Mouse (Mus musculus) neural tube, embryonic 13.5 days (tissue): Measurements from ENCODE around the gene Hid1. TPM values are rescaled to one million over a fixed set of nuclear protein-coding genes. Genes with fewer than 3 reads are reported as not detected.
"Not testable (repeated sequence)": the region's sequence is repeated elsewhere in the genome, so short reads cannot be mapped to it uniquely, and the experiment has no call there.

Experiments used
- ATAC-seq: fragments of 200-750 bp; cut with Nextera tagmentation; 2 replicates; pipeline ENCODE4 v1.8.0; 2017; ENCODE audit warnings: low read depth, mild to moderate bottlenecking, moderate TSS enrichment, moderate library complexity
- H3K27ac ChIP-seq: fragments of 300-500 bp; sonication (generic); replicated peaks from 2 replicates; pipeline ENCODE4 v1.5.1; 2015; ENCODE audit warnings: moderate library complexity, mild to moderate bottlenecking, inconsistent platforms
- H3K27me3 ChIP-seq: fragments of 300-500 bp; sonication (generic); 2 replicates; pipeline ENCODE4 v1.6.1; 2015; ENCODE audit warnings: mild to moderate bottlenecking, inconsistent platforms
- H3K36me3 ChIP-seq: fragments of 300-500 bp; sonication (generic); 2 replicates; pipeline ENCODE4 v1.6.1; 2015; ENCODE audit warnings: mild to moderate bottlenecking, inconsistent platforms
- H3K4me1 ChIP-seq: fragments of 300-500 bp; sonication (generic); replicated peaks from 2 replicates; pipeline ENCODE4 v1.6.1; 2015; ENCODE audit warnings: inconsistent platforms
- H3K4me2 ChIP-seq: fragments of 300-500 bp; sonication (generic); 2 replicates; pipeline ENCODE4 v1.6.1; 2015; ENCODE audit warnings: inconsistent platforms, mild to moderate bottlenecking, moderate library complexity
- H3K4me3 ChIP-seq: fragments of 300-500 bp; sonication (generic); 2 replicates; pipeline ENCODE4 v1.5.1; 2015; ENCODE audit warnings: mild to moderate bottlenecking, inconsistent platforms
- H3K9ac ChIP-seq: fragments of 300-500 bp; sonication (generic); 2 replicates; pipeline ENCODE4 v1.6.1; 2015; ENCODE audit warnings: moderate library complexity, mild to moderate bottlenecking, inconsistent platforms
- H3K9me3 ChIP-seq: fragments of 300-500 bp; sonication (generic); 2 replicates; pipeline ENCODE4 v1.6.1; 2016; ENCODE audit warnings: inconsistent platforms
- WGBS: fragments of 180-500 bp; shearing (Covaris S2); methylation state at CpG from one replicate; pipeline ENCODE4 v1.1.7; 2015; 5-methylcytosine and 5-hydroxymethylcytosine counted together
- polyA plus RNA-seq: library from polyadenylated mRNA; unstranded; fragments of >200 nt; fragmentation: Nextera tagmentation; extraction: Ambion mirVana; gene quantifications from 2 replicates; pipeline ENCODE4 v1.2.1, GENCODE M21; 2015

Hid1 gene
- polyA plus RNA-seq, 1 experiment from 2014 or later = 44.6 TPM

DNA sequence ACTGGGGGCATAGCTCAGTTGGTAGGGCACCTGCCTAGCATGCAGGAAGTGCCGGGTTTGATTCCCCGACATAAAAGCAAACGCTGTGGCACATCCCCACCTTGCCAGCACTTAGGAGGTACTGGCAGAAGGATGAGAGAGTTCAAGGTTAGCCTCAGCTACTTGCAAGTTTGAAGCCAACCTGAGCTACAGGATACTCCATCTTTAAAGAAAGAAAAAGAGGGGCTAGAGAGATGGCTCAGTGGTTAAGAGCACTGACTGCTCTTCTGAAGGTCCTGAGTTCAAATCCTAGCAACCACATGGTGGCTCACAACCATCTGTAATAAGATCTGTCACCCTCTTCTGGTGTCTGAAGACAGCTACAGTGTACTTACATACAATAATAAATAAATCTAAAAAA is 19.3 kb upstream of the Hid1 start:
- Histone ChIP-seq H3K4me1 (peaks cover 51% of the 10 kb centered on the region), H3K36me3 (peaks cover 20% of the 10 kb centered on the region)
- not testable (repeated sequence) for ATAC-seq, H3K9me3 ChIP-seq, H3K27ac ChIP-seq, H3K4me3 ChIP-seq, H3K27me3 ChIP-seq, H3K9ac ChIP-seq, H3K4me2 ChIP-seq
- WGBS = 82% methylated on average over 3 of the region's 3 CpGs

DNA sequence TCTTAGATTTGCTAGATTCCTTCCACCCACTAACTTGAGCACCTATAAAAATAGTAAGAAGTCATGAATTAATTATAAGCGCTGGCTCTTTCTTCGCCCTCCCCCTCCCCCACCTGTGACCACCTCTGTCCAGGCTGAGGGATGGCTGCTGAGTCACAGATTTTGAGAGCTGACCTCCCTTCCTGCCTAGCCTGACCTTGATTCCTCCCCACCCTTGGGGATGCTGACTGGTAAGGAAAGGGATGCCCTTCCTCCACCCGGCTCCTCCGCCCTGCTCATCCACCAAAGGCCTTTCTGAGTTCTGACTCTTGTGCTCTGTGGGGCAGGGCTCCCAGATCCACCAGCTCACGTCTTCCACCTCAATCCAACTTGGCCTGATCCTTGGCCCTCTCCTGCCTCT is 17.0 kb upstream of the Hid1 start:
- Histone ChIP-seq H3K36me3 (no peaks in the 10 kb centered on the region), H3K27ac (peak overlapping the region; percentile 97), H3K9ac (peak overlapping the region; percentile 96), H3K4me2 (peak overlapping the region; percentile 93), H3K27me3 (no peaks in the 10 kb centered on the region), H3K4me1 (peaks cover 55% of the 10 kb centered on the region), H3K9me3 (no peaks in the 10 kb centered on the region), H3K4me3 (peak overlapping the region; percentile 86; the same call in 1 of the 2 replicates)
- WGBS = 84% methylated on average over 5 of the region's 5 CpGs
- ATAC-seq = no peak

DNA sequence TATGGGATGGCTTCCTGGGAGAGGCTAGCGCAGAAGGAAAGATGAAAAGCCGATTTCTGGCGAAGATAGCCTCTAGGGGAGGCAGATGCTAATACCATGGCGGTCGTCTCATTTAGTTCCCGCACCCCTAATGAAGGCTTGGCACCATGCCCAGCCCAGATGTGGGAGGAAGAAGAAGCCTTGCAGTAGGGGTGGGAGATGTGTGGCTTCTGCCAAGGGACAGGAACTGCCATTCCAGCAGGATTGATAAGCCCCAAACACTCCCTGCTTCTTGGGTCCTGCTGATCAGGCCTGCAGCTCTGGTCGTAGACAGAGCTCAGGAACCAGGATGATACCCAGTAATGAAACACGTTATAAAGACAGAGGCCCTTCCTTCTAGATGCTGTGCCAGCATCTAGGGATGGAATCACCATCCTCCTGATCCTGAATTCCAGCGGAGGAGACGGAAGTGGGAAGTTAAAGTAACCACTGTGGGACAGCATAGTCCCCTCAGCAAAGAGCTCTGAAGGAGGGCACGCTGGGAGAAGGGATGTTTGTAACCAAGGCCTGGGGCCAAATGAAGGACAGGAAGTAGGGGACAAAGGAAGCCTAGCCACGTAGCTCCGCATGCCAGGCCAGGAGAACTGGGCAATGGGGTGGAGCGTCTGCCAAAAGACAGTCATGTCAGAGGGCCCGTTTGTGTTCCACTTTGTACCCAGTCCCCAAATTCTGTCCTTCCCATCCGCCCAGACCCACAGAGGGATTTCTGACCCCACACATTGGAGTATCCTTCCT is 16.3 kb upstream of the Hid1 start:
- peak overlapping the region; percentile 93 for H3K4me2 ChIP-seq
- no peaks in the 10 kb centered on the region for H3K27me3 ChIP-seq
- peak overlapping the region; percentile 96 for H3K9ac ChIP-seq
- H3K4me3 ChIP-seq = peak overlapping the region; percentile 86
- no peaks in the 10 kb centered on the region for H3K36me3 ChIP-seq
- H3K9me3 ChIP-seq = no peaks in the 10 kb centered on the region
- WGBS = 35% methylated on average over 16 of the region's 16 CpGs
- H3K27ac ChIP-seq = peak overlapping the region; percentile 97
- peaks cover 55% of the 10 kb centered on the region for H3K4me1 ChIP-seq
- peak; percentile 6; the same call in 1 of the 2 replicates for ATAC-seq

DNA sequence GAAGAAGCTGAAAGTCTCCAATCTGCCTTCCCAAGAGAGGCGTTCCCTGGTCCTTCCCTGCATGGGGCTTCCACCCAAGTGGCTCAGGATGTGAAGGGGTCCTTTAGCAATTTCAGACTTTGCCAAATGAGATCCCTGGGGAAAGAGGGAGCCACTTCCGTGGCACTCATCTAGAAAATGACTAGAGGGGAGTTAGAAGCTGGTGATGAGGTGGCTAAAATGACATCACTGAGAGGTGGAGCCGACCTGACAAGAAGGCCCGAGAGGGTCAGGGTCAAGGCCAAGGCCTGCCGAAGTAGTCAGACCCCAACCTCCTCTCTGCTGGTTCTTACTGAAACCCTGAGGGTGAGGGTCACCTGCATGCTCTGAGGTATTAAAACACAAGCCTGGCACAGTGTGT is 15.3 kb upstream of the Hid1 start:
- WGBS = 9% methylated on average over 5 of the region's 5 CpGs
- Histone ChIP-seq H3K4me2 (peak overlapping the region; percentile 93), H3K27ac (peak overlapping the region; percentile 97), H3K27me3 (no peaks in the 10 kb centered on the region), H3K9ac (peak overlapping the region; percentile 96), H3K9me3 (no peaks in the 10 kb centered on the region), H3K4me3 (peak overlapping the region; percentile 86), H3K36me3 (no peaks in the 10 kb centered on the region), H3K4me1 (peaks cover 55% of the 10 kb centered on the region)
- no peak for ATAC-seq

DNA sequence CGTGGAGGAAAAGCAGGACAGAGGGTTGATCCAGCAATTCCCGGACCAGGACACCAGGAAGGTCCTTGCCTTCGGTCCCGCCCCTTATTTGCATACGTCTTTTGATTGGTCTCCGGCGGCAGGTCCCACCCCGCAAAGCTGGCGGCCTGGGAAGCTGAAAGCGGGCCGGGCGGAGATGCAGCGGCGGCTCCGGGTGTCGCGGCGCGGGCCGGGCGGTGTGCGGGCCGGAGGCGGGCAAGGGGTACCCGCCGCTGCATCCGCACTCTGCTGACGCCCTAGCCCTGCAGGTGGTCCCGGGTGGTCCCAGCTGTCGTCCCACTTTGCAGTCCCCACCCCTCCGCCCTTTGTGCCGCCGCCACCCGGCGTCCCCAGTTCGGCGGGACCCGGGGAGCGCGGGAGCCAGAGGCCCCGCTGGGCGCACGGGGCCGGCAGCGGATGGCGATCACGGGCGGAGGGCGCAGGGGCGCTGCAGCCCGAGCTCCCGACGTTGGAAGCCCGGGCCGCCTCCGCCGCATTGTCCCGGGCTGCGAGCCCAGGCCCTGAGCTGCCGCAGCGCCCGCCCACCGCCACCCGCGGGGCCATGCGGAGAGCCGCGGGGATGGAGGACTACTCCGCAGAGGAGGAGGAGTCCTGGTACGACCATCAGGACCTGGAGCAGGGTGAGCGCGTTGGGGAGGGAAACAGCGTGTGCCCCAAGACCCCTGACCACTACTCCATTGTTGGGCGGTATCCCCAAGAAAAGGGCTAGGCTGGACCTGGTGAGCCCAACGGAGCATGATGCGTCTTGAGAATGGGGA is 14.4 kb upstream of the Hid1 start, which contains the start of gene Cdr2l:
Gene Cdr2l, plus strand, starts transcription at position 174 of the 797 bp plus-strand sequence.
- H3K4me2 ChIP-seq = peak within 1 kb of the TSS; percentile 93
- WGBS = under 1% methylated on average over 72 of the region's 76 CpGs
- H3K27me3 ChIP-seq = no peaks in the 10 kb centered on the region
- H3K4me1 ChIP-seq = peaks cover 48% of the 10 kb centered on the region
- H3K9me3 ChIP-seq = no peaks in the 10 kb centered on the region
- peak; percentile 90 for ATAC-seq
- peak within 1 kb of the TSS; percentile 97 for H3K27ac ChIP-seq
- H3K9ac ChIP-seq = peak within 1 kb of the TSS; percentile 96
- peak within 1 kb of the TSS; percentile 86 for H3K4me3 ChIP-seq
- H3K36me3 ChIP-seq = no peaks in the 10 kb centered on the region

DNA sequence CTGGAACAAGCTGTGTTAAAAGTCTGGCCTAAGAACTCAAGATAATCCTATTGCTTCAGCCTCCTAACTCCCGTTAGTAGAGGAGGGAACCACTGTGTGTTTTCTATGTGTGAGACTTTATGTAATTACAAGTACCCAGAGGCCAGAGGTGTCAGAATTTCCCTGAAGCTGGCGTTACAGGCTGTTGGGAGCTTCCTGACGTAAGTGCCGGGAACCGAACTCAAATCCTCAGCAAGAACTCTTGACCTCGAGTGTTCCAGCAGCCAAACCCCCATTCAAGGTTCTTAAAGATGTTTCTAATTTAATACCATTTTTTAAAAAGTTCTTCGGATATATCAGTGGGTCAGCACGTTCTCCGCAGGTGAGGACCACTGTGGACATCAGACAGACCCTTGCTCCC is 13.7 kb upstream of the Hid1 start:
- ATAC-seq = no peak
- no peaks in the 10 kb centered on the region for H3K36me3 ChIP-seq
- H3K4me3 ChIP-seq = peak overlapping the region; percentile 86
- WGBS = 19% methylated on average over 9 of the region's 9 CpGs
- H3K9me3 ChIP-seq = no peaks in the 10 kb centered on the region
- peaks cover 43% of the 10 kb centered on the region for H3K4me1 ChIP-seq
- no peak overlapping the region for H3K9ac ChIP-seq
- H3K27me3 ChIP-seq = no peaks in the 10 kb centered on the region; the same call in 1 of the 2 replicates
- peak overlapping the region; percentile 97; the same call in 1 of the 2 replicates for H3K27ac ChIP-seq
- peak overlapping the region; percentile 93 for H3K4me2 ChIP-seq

DNA sequence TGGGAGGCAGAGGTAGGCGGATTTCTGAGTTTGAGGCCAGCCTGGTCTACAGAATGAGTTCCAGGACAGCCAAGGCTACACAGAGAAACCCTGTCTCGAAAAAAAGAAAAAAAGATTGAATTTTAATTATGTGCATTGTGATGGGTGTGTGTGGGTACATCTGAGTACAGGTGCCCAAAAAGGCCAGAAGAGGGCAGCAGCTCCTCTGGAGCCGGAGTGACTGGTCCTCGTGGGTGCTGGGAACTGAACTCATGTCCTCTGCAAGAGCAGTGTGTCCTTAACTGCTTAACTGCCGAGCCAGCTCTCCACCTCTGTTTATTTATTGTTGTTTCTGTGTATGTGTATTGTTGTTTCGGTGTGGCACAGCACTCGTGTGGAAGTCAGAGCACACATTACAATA is 10.3 kb upstream of the Hid1 start:
- Histone ChIP-seq H3K4me3 (no peak overlapping the region), H3K36me3 (no peaks in the 10 kb centered on the region), H3K27me3 (peaks cover 26% of the 10 kb centered on the region), H3K9ac (no peak overlapping the region), H3K4me2 (no peak overlapping the region), H3K27ac (no peak overlapping the region), H3K9me3 (no peaks in the 10 kb centered on the region), H3K4me1 (peaks cover 24% of the 10 kb centered on the region)
- 86% methylated on average over 7 of the region's 7 CpGs for WGBS
- ATAC-seq = no peak

DNA sequence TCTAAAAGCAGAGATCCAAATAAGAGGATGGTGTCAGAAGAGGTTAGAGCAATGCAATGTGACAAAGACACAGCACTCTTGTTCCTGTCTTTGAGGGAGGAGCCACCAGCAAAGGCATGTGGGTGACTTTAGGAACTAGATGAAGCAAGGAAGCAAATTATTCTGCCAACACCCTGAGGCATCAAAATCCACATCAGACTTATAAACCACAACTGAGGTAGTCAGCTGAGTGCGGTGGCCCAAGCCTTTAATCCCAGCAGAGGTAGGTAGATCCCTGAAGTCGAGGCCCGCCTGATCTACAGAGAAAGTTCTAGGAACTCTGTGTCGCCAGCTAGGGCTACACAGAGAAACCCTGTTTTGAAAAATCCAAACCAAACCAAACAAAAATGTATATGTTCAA is 9.7 kb upstream of the Hid1 start:
- Histone ChIP-seq H3K4me1 (peaks cover 19% of the 10 kb centered on the region), H3K4me2 (no peak overlapping the region), H3K27ac (no peak overlapping the region), H3K9me3 (no peaks in the 10 kb centered on the region), H3K9ac (no peak overlapping the region), H3K4me3 (no peak overlapping the region), H3K27me3 (peaks cover 30% of the 10 kb centered on the region), H3K36me3 (no peaks in the 10 kb centered on the region)
- 87% methylated on average over 4 of the region's 4 CpGs for WGBS
- ATAC-seq = no peak

DNA sequence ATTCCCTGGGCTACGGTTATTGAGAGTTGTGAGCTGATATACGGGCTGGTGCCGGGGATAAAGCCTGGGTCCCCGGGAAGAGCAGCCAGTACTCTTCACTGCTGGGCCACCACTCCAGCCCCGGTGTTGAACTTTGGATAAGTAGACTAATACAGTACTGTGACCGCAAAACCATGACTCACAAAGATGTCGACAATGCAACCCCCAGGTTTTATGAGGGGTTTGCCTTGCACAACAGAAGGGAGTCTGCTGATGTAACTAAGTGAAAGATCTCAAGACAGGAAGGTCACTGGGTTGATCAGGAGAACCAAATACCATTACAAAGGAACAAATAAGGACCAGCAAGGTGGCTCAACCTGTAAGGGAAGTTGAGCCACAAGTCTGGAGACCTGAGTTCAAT is 9.2 kb upstream of the Hid1 start:
- Histone ChIP-seq H3K9ac (no peak overlapping the region), H3K9me3 (no peaks in the 10 kb centered on the region), H3K36me3 (no peaks in the 10 kb centered on the region), H3K4me3 (no peak overlapping the region), H3K4me2 (no peak overlapping the region), H3K4me1 (peaks cover 19% of the 10 kb centered on the region), H3K27me3 (peaks cover 34% of the 10 kb centered on the region), H3K27ac (no peak overlapping the region)
- no peak for ATAC-seq
- WGBS = 61% methylated on average over 7 of the region's 7 CpGs

DNA sequence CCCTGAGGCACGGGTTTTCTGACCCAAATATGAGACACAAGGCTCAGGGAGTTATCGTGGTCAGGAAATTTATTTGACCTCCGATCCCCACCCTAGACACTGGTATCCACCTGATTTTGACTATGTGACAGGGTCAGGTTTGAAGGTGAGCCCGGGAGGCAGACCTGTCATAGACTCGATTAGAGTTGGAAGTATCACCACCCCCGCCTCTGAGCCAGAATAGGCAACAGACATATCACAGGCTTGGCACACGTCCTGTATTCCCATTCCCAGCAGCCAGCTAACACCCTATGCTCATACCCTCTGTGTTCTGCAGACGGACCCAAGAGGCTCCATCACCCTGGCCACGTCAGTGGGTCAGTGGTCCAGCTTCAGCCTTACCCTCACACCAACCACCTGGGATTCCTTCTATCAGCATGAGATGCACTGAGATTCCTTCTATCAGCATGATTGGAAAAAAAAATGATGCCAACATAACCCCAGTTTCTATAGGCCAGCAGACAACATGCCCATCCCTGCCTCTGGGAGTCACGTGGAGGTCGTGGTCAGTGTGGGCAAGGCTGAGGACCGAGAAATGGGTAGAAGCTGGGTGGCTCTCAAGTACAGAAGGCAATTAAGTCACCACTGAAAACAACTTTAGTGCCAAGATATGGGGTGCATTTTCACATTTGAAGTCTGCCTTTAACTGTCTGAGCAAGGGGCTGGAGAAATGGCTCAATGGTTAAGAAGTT is 7.3 kb upstream of the Hid1 start:
- peak; percentile 12; the same call in 1 of the 2 replicates for ATAC-seq
- Histone ChIP-seq H3K4me1 (peaks cover 16% of the 10 kb centered on the region), H3K9me3 (no peaks in the 10 kb centered on the region), H3K4me3 (peak overlapping the region; percentile 46), H3K27me3 (peaks cover 45% of the 10 kb centered on the region), H3K9ac (peak overlapping the region; percentile 75), H3K4me2 (peak overlapping the region; percentile 70), H3K27ac (peak overlapping the region; percentile 57), H3K36me3 (no peaks in the 10 kb centered on the region)
- 68% methylated on average over 12 of the region's 12 CpGs for WGBS

DNA sequence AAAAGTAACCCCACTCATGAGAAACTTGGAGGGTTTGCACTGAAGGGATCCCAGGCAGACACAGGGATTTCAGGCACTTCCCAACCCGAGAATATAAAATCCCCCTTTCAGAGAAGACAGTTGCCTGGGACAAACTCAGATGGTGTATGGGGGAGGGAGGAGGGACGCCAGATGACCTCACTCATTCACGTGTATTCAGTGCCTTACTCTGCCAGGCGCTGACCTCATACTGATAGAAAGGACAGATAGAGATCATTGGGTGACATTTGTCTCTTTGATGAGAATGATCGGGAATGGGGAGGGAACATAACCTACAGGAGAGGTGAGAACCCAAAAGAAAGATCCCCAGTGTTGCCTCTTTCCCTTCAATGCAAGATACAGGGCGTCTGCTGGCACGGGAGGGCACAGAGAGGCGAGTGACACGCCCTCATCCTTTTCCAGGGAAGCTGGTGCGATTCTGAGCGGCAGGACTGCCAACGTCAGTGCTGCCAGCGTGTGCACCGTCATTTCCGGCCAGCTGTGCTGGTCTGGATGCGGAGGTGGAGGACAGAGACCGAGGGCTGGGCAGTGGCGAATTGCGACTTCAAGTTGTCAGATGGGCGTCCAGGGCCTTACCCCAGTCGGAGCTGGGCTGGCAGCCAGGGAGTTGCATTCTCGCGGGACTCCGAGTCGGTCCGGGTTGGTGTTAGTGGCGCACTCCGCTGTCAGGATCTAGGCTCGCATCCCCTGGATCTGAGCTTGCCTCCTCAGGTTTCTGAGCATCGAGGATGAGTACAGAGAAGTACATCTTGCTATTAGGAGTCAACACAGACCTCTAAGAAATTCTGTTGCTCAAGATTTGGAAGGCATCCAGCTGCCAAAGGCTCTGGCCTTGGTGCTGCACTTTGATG is 6.5 kb upstream of the Hid1 start:
- Histone ChIP-seq H3K36me3 (no peaks in the 10 kb centered on the region), H3K27me3 (peaks cover 51% of the 10 kb centered on the region), H3K4me1 (peaks cover 16% of the 10 kb centered on the region), H3K4me2 (peak overlapping the region; percentile 70), H3K27ac (peak overlapping the region; percentile 57), H3K9ac (peak overlapping the region; percentile 75), H3K4me3 (peak overlapping the region; percentile 46), H3K9me3 (no peaks in the 10 kb centered on the region)
- WGBS = 2% methylated on average over 30 of the region's 30 CpGs
- ATAC-seq = peak; percentile 71
